Mouse (Mus musculus) skeletal muscle tissue, postnatal 0 days (tissue): ENCODE data around the gene Asl. TPM values are rescaled to one million over a fixed set of nuclear protein-coding genes. Genes with fewer than 3 reads are reported as not detected.

Experiments
- polyA plus RNA-seq: library from polyadenylated mRNA; unstranded; fragments of >200 nt; fragmentation: Nextera tagmentation; extraction: Ambion mirVana; gene quantifications from 2 replicates; pipeline ENCODE4 v1.2.1, GENCODE M21; 2015

The Asl gene
- 17.4 and 21.2 TPM in 2 replicates for polyA plus RNA-seq

GRCm38 (mm10) chr5:130029142-130029897, at the start of gene Asl, which contains the start of gene Crcp:
Gene Asl, minus strand, starts transcription at chr5:130029247.
Gene Crcp, plus strand, starts transcription at chr5:130029290.

DNA sequence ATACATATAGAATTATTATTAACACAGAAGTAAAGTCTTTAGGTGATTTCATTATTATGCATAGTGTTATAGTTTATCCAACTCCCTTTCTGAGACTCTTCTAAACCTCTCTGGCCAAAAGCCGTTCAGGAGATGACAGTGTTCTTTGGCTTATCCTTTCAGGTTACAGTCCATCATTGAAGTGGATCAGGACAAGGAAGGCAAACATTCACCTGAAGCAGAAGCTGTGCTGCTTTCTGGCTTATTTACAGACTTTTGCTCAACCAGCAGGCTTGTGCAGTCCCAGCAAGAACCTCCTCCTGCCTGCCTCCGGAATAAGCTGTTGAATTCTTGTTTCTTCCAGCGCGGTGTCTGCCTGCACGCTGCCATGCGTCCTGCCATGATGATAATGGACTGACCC, 44.0 kb upstream of the Asl start, which contains the start of gene Tpst1:
Gene Tpst1, plus strand, starts transcription at position 301 of the 400 bp plus-strand sequence.

GRCm38 (mm10) chr5:130002301-130003146, 26.5 kb downstream of the Asl start, which contains the start of gene Gusb:
Gene Gusb, minus strand, starts transcription at chr5:130003049.

Other genes starting within 250 kb of the Asl start
- gene Psph, start 241.8 kb downstream of the Asl start, polyA plus RNA-seq = 21.2 and 26.9 TPM in 2 replicates
- 17.3 and 22.9 TPM in 2 replicates for gene Sumf2, start 182.3 kb downstream of the Asl start, polyA plus RNA-seq
- gene Chchd2, start 141.8 kb downstream of the Asl start, polyA plus RNA-seq = 963 and 976 TPM in 2 replicates
- 1.5 and 1.8 TPM in 2 replicates for gene Zbed5, start 133.5 kb downstream of the Asl start, polyA plus RNA-seq
- 26.0 and 30.5 TPM in 2 replicates for gene Phkg1, start 130.7 kb downstream of the Asl start, polyA plus RNA-seq
- 1.9 and 2.0 TPM in 2 replicates for gene Nupr1l, start 120.7 kb downstream of the Asl start, polyA plus RNA-seq
- gene Vkorc1l1, start 87.3 kb downstream of the Asl start, polyA plus RNA-seq = 13.4 and 19.1 TPM in 2 replicates
- gene Gusb, start 26.2 kb downstream of the Asl start, polyA plus RNA-seq = 26.2 and 32.8 TPM in 2 replicates
- 15.9 and 19.2 TPM in 2 replicates for gene Crcp, start within 50 bp of the Asl start, polyA plus RNA-seq
- 51.3 and 59.1 TPM in 2 replicates for gene Tpst1, start 44.1 kb upstream of the Asl start, polyA plus RNA-seq
- gene Kctd7, start 115.6 kb upstream of the Asl start, polyA plus RNA-seq = 3.4 and 4.0 TPM in 2 replicates
- gene Rabgef1, start 142.6 kb upstream of the Asl start, polyA plus RNA-seq = 27.0 and 30.5 TPM in 2 replicates
- 23.5 and 28.9 TPM in 2 replicates for gene Tmem248, start 187.8 kb upstream of the Asl start, polyA plus RNA-seq
- gene Sbds, start 226.3 kb upstream of the Asl start, polyA plus RNA-seq = 44.0 and 50.8 TPM in 2 replicates
- gene Tyw1, start 226.4 kb upstream of the Asl start, polyA plus RNA-seq = 11.2 and 11.5 TPM in 2 replicates